Mouse (Mus musculus): ENCODE data around the gene Tssk1. TPM values are rescaled to one million over a fixed set of nuclear protein-coding genes. Genes with fewer than 3 reads are reported as not detected.

Gene Tssk1
- polyA plus RNA-seq, 1 experiment from 2014 or later = not detected

- Histone ChIP-seq H3K4me1 (peaks cover 11% of the 10 kb centered on the region), H3K36me3 (replicated peaks) (no peaks in the 10 kb centered on the region), H3K9me3 (no peaks in the 10 kb centered on the region), H3K27ac (no peak overlapping the region), H3K27me3 (ENCODE audit: poor library complexity, severe bottlenecking) (peaks cover 61% of the 10 kb centered on the region), H3K4me3 (no peak overlapping the region)
- DNase-seq (ENCODE audit: extremely low spot score, low spot score) = no peak
- 69% methylated on average over 3 of the region's 3 CpGs for WGBS
Measured at GRCm38 (mm10) chr16:17934445-17934910, 40.5 kb downstream of the Tssk1 start.

- WGBS = 88% methylated on average over 10 of the region's 10 CpGs
- peaks cover 8% of the 10 kb centered on the region; the same call in 1 of the 2 replicates for H3K4me1 ChIP-seq
- no peaks in the 10 kb centered on the region for H3K9me3 ChIP-seq
- no peak overlapping the region for H3K4me3 ChIP-seq
- H3K27ac ChIP-seq = no peak overlapping the region
- no peak for DNase-seq (ENCODE audit: extremely low spot score, low spot score)
- H3K27me3 ChIP-seq (ENCODE audit: poor library complexity, severe bottlenecking) = peaks cover 38% of the 10 kb centered on the region
- no peaks in the 10 kb centered on the region for H3K36me3 ChIP-seq (replicated peaks)
Measured at GRCm38 (mm10) chr16:17936776-17937175, 42.8 kb downstream of the Tssk1 start.

GRCm38 (mm10) chr16:17938187-17938586, 44.2 kb downstream of the Tssk1 start:
- WGBS = 85% methylated on average over 7 of the region's 7 CpGs
- no peak for DNase-seq (ENCODE audit: extremely low spot score, low spot score)
- Histone ChIP-seq H3K4me3 (no peak overlapping the region), H3K27ac (no peak overlapping the region), H3K4me1 (peaks cover 8% of the 10 kb centered on the region; the same call in 1 of the 2 replicates), H3K27me3 (ENCODE audit: poor library complexity, severe bottlenecking) (peaks cover 35% of the 10 kb centered on the region), H3K9me3 (no peaks in the 10 kb centered on the region), H3K36me3 (replicated peaks) (no peaks in the 10 kb centered on the region)

GRCm38 (mm10) chr16:17938821-17939220, 44.8 kb downstream of the Tssk1 start:
- WGBS = 9% methylated on average over 7 of the region's 7 CpGs
- Histone ChIP-seq H3K27ac (no peak overlapping the region), H3K4me1 (peaks cover 8% of the 10 kb centered on the region; the same call in 1 of the 2 replicates), H3K9me3 (no peaks in the 10 kb centered on the region), H3K27me3 (ENCODE audit: poor library complexity, severe bottlenecking) (peaks cover 34% of the 10 kb centered on the region), H3K4me3 (no peak overlapping the region), H3K36me3 (replicated peaks) (no peaks in the 10 kb centered on the region)
- DNase-seq (ENCODE audit: extremely low spot score, low spot score) = peak; percentile 60

GRCm38 (mm10) chr16:17939255-17939751, 45.3 kb downstream of the Tssk1 start:
- Histone ChIP-seq H3K9me3 (no peaks in the 10 kb centered on the region), H3K36me3 (replicated peaks) (no peaks in the 10 kb centered on the region), H3K27me3 (ENCODE audit: poor library complexity, severe bottlenecking) (peaks cover 29% of the 10 kb centered on the region), H3K27ac (no peak overlapping the region), H3K4me3 (no peak overlapping the region), H3K4me1 (peaks cover 8% of the 10 kb centered on the region; the same call in 1 of the 2 replicates)
- DNase-seq (ENCODE audit: extremely low spot score, low spot score) = no peak
- 66% methylated on average over 9 of the region's 9 CpGs for WGBS

- H3K4me1 ChIP-seq = peaks cover 14% of the 10 kb centered on the region; the same call in 1 of the 2 replicates
- no peaks in the 10 kb centered on the region for H3K9me3 ChIP-seq
- no peak overlapping the region for H3K4me3 ChIP-seq
- 68% methylated on average over 8 of the region's 8 CpGs for WGBS
- DNase-seq (ENCODE audit: extremely low spot score, low spot score) = no peak
- no peaks in the 10 kb centered on the region for H3K27me3 ChIP-seq (ENCODE audit: poor library complexity, severe bottlenecking)
- no peak overlapping the region for H3K27ac ChIP-seq
- H3K36me3 ChIP-seq (replicated peaks) = no peaks in the 10 kb centered on the region
Measured at GRCm38 (mm10) chr16:17943466-17943865, 49.4 kb downstream of the Tssk1 start.

- no peak for DNase-seq (ENCODE audit: extremely low spot score, low spot score)
- H3K27me3 ChIP-seq (ENCODE audit: poor library complexity, severe bottlenecking) = no peaks in the 10 kb centered on the region
- no peaks in the 10 kb centered on the region for H3K36me3 ChIP-seq (replicated peaks)
- WGBS = 63% methylated on average over 7 of the region's 7 CpGs
- H3K4me1 ChIP-seq = peaks cover 22% of the 10 kb centered on the region
- no peak overlapping the region for H3K4me3 ChIP-seq
- H3K9me3 ChIP-seq = no peaks in the 10 kb centered on the region
- H3K27ac ChIP-seq = no peak overlapping the region
Measured at GRCm38 (mm10) chr16:17945081-17945831, 51.2 kb downstream of the Tssk1 start.

Other genes with a start within 250 kb of the Tssk1 start
- gene Ccdc74a, start 247.8 kb upstream of the Tssk1 start, polyA plus RNA-seq (2016; fragmentation: Nextera tagmentation; extraction: Ambion mirVana) = 7.0 and 7.1 TPM in 2 replicates
- 47.4 and 47.5 TPM in 2 replicates for gene Med15, start 161.3 kb upstream of the Tssk1 start, polyA plus RNA-seq (2016; fragmentation: Nextera tagmentation; extraction: Ambion mirVana)
- gene Klhl22, start 134.6 kb upstream of the Tssk1 start, polyA plus RNA-seq (2016; fragmentation: Nextera tagmentation; extraction: Ambion mirVana) = 55.4 and 59.1 TPM in 2 replicates
- 4.0 and 4.1 TPM in 2 replicates for gene Scarf2, start 96.9 kb upstream of the Tssk1 start, polyA plus RNA-seq (2016; fragmentation: Nextera tagmentation; extraction: Ambion mirVana)
- gene B830017H08Rik, start 61.1 kb upstream of the Tssk1 start, polyA plus RNA-seq (2016; fragmentation: Nextera tagmentation; extraction: Ambion mirVana) = not detected in 2 replicates
- 2.7 and 3.6 TPM in 2 replicates for gene Car15, start 55.9 kb upstream of the Tssk1 start, polyA plus RNA-seq (2016; fragmentation: Nextera tagmentation; extraction: Ambion mirVana)
- 0.23 and 0.29 TPM in 2 replicates for gene Gm20518, start 2.6 kb upstream of the Tssk1 start, polyA plus RNA-seq (2016; fragmentation: Nextera tagmentation; extraction: Ambion mirVana)
- gene Dgcr2, start 4.3 kb downstream of the Tssk1 start, polyA plus RNA-seq (2016; fragmentation: Nextera tagmentation; extraction: Ambion mirVana) = 104 and 106 TPM in 2 replicates
- 0.36 TPM in 1 of 2 replicates, not detected in the other for gene Tssk2, start 4.4 kb downstream of the Tssk1 start, polyA plus RNA-seq (2016; fragmentation: Nextera tagmentation; extraction: Ambion mirVana)
- 55.2 and 56.2 TPM in 2 replicates for gene Ess2, start 17.1 kb downstream of the Tssk1 start, polyA plus RNA-seq (2016; fragmentation: Nextera tagmentation; extraction: Ambion mirVana)
- gene Gsc2, start 20.8 kb downstream of the Tssk1 start, polyA plus RNA-seq (2016; fragmentation: Nextera tagmentation; extraction: Ambion mirVana) = 0.43 TPM in 1 of 2 replicates, not detected in the other
- 97.4 and 99.1 TPM in 2 replicates for gene Slc25a1, start 34.0 kb downstream of the Tssk1 start, polyA plus RNA-seq (2016; fragmentation: Nextera tagmentation; extraction: Ambion mirVana)
- gene Vpreb2, start 86.2 kb downstream of the Tssk1 start, polyA plus RNA-seq (2016; fragmentation: Nextera tagmentation; extraction: Ambion mirVana) = not detected in 2 replicates
- gene Dgcr6, start 158.6 kb downstream of the Tssk1 start, polyA plus RNA-seq (2016; fragmentation: Nextera tagmentation; extraction: Ambion mirVana) = 159 and 175 TPM in 2 replicates
- gene Prodh, start 196.0 kb downstream of the Tssk1 start, polyA plus RNA-seq (2016; fragmentation: Nextera tagmentation; extraction: Ambion mirVana) = 17.0 and 19.6 TPM in 2 replicates
- 0.87 and 1.2 TPM in 2 replicates for gene Rtn4r, start 233.4 kb downstream of the Tssk1 start, polyA plus RNA-seq (2016; fragmentation: Nextera tagmentation; extraction: Ambion mirVana)